Mouse (Mus musculus): ENCODE results near the gene Haus7. TPM values are rescaled to one million over a fixed set of nuclear protein-coding genes. Genes with fewer than 3 reads are reported as not detected.
"Not testable (repeated sequence)": the region's sequence is repeated elsewhere in the genome, so short reads cannot be mapped to it uniquely, and the experiment has no call there.

Gene Haus7
- 27.7 and 31.8 TPM in 2 replicates for total RNA-seq (2021)
- long read RNA-seq, transcript Haus7-201 (10 exons, 1,380 nt) = major isoform, 20 of 28 reads
- long read RNA-seq, partial matches to known transcripts = 1 of 28 reads
- long read RNA-seq, other reads (novel, unspliced or antisense) = 5 of 28 reads

DNA sequence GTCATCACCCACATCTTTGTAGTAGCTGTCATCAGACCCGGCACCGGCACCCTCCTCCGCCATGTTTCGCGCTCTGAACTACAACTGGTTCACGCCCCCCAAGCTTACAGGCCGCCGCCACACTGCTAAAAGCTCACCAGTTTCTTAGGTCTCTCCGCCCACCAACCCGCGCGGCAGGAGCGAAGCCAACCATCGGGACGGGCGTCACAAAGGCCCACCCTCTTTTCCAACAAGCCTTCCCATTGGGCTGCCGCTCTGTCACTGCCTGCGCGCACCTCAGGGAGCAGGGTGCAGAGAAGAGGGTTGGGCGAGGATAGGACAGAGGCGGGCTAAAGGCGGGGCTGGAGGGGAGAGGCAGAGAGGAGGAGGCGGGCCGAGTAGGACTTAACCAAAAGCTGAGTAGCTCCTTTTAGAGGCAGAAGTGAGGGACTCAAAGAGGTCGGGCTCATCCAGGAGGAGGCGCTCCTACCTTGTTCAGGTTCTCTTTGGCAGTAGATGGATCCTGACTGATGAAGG lies at the start of gene Haus7:
Gene Haus7, minus strand, starts transcription at position 168 of the 516 bp plus-strand sequence.
- DNase-seq = peak; percentile 87

DNA sequence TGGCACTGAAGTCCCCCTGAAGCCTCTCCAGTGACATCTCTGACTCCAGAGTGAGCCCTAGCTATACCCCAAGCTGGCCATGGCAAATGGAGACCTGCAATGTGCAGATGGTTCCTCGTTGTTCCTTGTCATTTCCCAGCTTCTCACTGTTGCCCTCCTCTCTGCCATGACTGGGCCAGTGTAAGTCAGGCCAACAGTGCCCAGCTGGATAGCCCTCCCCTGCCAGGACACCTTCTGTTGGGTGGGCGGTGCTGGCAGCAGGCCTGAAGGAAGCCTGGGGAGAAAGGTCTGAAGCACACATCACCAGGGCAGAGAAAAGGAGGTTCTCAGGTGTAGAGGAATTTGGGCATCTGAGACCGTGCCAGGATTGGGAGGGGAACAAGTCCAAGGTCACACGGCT lies 47.7 kb upstream of the Haus7 start:
- no peak for DNase-seq

DNA sequence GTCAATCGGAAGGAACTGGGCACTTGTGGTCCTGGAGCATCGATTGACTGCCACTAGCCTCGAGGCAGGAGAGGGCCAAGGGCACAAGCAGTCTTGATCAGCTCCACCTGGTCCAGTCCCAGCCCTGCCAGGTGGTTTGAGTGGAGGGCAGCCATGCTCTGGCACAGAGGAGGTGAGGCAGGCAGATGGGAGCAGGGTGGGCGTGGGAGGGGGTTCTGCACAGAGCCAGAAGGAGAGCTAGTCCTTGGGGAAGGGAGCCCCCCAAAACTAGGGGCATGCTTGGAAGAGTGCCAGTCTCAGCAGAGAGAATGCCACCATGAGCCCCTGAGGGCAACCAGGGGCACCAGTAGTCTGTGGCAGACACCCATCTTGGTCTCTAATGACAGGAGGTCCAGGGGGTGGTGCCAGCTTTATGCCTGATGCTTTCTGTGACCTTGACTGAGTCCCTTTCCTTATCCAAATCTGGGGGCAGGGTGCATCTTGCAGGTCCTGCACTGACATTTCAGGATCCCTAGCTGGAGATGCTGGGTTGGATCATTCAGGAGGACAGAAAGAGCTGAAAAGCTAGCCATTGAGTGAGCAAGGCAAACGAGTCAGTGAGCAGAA lies 46.4 kb upstream of the Haus7 start:
- no peak for DNase-seq

DNA sequence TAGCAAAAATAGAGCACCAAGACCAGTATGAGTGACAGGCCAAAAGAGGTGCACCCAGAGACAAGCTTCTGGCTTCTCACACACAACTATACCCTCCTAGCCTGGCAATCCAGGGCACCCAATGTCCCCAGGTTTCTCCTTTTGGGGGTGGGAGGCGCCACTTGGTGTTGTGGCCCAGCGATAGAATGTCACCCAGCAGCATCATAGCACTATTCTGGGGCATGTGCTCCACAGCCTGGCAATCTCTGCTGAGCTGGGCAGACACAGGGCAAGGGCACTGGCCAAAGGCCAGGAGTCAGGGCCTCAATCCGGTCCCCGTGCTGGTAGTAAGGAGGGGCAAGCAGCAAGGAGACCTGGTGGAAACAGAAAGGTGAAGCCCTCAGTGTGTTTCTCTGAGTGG lies 37.9 kb upstream of the Haus7 start:
- no peak for DNase-seq

DNA sequence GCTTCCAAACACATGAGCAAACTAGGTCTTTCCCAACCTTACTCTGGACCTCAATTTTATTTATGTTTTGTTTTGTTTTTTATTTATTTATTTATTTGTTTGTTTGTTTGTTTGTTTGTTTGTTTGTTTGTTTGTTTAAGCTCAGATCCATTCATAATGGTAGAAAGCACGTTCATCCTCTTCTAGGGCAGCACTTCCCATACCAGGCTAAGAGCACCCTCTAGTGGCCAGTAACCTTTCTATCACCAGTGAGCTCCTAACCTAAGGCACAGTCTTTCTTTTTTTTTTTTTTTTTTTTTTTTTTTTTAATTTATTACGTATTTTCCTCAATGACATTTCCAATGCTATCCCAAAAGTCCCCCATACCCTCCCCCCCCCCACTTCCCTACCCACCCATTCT lies 34.7 kb upstream of the Haus7 start:
- not testable (repeated sequence) for DNase-seq

DNA sequence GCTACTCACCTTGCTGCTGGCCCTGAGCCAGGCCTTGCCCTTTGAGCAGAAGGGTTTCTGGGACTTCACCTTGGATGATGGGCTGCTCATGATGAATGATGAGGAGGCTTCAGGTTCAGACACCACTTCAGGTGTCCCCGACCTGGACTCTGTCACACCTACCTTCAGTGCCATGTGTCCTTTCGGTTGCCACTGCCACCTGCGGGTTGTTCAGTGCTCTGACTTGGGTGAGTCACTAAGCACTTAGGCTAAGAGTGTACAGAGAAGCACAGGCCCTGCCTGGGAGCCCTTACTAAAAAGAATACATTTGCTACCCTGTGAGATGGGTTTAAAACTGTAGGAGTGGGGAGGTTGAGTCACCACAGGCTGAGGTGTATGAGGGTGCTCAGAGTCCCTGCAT lies 32.0 kb upstream of the Haus7 start:
- DNase-seq = no peak

DNA sequence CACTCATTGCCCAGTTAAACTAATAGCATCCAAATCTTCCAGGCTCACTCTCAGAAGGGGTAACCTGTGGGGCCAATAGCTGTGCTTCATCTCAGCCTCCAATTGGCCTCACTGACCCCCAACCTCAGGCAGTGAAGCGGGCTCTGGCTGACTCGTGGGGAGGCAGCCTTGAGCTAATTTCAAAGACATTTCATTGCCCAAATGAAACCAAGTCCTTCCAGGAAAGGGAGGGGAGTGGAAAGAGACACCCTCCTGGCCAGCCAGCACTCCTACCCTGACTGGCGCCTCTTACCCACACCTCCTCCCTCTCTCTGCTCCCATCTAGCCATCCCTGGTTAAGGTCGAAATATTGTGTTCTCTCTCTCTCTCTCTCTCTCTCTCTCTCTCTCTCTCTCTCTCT lies 31.3 kb upstream of the Haus7 start:
- DNase-seq = no peak

DNA sequence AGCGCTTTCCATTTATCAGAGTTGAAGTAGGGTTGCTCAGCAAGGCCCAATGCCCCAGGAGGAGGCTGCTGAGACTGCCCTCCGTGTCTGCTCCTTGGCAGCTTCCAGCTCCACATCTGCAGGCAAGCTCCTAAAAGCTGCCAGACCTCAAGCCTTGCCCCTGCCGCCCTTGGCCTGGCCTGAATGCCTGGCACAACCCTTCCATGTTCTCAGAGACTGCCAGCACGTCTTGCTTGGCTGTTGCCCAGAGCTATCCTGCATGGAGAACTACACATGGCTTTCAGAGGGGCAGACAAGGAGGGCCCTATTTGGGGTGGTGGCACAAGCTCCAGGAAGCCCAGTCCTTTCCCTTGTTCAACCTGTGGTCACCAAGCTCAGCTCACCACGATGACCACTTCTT lies 28.1 kb upstream of the Haus7 start:
- DNase-seq = no peak

DNA sequence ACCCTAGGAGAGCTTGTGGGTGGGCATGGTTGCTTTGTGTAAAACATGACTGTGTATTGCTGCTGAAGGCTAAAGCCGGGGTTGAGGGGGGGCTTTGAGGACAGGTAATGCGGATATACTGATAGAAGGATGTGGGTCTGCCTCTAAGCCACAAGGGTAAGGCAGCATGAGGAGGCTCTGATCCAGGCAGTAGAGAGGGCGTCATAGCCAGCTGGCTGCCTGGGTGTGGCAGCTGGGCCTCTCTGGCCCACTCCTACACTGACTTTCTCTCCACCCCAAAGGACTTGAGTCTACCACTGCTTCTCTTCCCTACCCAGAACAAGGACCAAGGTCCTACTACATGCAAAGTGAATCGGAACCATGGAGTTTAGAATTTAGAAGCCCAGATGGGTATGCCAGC lies 26.0 kb upstream of the Haus7 start:
- no peak for DNase-seq

DNA sequence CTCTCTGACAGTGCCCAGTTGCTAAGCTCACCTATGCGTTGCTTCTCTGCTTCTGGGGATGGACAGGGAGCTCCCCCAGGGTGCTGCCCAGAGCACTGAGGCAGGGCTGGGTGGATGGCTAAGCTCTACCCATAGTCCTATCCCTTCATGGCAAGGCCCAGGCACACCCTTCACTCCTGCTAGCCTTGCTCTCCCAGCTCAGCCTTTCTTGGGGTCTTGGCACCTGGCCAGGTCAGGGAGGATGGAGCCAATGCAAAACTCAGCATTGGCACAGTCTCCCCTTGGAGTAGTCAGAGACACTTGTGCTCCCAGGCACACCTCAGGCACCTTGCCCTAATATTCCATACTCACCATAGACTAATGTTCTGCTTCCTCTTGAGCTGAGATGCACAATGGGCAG lies 25.2 kb upstream of the Haus7 start:
- no peak for DNase-seq

DNA sequence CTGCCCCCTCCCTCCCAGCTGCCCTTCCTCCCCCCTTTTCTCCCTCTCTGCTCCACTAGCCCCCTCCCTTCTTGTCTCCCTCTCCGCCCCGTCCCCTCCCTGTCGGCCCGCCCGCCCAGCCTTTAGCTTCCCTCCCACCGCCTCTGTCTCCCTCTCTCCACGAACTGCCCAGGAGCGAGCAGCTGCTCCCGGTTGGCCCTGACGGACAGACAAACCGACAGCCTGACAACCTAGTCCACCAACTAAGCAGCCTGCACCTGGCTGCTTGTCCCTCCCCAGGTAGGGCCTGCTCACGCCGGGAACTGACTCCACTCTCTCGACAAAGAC lies 24.6 kb upstream of the Haus7 start, which contains the start of gene Bgn:
Gene Bgn, plus strand, starts transcription at position 119 of the 327 bp plus-strand sequence.
- DNase-seq = no peak

DNA sequence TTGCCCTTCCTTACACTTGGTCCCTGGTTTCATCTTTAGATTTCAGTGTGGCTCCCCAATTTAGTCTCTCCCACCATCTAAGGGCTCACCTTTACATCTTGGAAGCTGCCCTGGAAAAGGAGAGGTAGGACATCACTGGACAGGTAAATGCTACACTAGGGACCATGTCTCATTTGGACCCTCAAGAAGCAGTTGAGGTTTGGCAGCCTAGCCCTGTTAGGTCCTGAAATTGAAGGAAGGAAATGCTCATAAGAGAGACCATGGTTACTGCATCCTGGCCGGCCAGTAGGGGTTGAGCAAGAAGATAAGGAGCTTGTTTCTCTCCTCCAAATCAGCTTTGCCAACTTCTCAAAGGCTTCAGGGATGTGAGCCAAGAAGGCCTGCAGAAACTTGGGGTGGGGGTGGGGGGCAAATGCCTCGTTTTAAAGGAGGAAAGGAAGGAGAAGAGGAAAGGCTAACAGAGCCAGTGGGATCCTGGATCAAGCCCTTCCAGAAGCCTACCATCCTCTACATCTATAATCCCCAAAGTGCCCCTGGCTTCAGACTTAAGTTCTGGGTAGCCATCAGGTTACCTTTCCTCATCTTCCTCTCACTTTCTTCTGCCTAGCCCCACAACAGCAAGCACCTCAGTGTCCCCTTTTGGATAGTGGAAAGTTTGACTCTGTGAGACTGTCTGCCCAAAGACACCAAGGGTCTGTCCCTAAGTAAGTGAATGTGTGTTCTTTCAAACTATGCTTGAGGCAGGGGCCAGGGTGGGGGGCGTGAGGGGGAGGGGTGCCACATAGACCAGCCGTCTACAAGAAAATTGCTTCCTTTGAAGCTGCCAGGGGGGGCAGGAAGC lies 24.0 kb upstream of the Haus7 start:
- no peak for DNase-seq

DNA sequence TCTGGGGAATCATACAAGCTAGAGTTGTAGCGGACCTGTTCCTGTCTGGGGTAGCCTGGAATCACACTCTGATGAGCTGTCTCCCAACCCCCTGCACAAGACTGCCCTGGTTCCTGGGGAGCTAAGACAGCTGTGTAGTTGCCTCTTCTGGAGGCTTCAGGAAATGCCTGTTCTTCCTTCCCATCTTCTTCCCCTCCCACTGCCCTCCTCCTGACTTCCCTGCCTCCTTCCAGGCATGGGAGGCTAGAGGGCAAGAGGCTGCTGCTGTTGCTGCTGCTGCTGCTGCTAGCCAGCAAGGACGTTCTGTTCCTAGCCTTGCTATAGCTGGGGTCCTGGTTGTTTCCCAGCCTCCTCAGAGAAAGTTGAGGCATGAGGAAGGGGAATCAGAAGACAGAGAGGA lies 21.5 kb upstream of the Haus7 start:
- no peak for DNase-seq

DNA sequence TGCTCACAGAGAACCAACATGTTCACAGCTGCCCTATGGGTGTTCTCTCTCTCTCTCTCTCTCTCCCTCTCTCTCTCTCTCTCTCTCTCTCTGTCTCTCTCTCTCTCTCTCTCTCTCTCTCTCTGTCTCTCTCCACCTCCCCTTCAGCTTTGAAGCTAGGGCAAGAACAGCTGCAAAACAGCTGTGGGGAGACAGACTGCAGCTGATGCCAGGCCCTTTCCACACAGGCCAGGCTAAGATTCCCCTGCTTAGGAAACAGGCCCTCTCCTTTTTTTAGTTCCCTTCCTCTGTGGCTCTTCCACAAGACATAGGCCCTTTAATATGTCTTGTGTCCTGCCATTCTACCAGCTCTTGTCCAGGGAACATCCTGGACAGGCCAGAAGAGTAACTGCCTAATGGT lies 20.8 kb upstream of the Haus7 start:
- DNase-seq = no peak

DNA sequence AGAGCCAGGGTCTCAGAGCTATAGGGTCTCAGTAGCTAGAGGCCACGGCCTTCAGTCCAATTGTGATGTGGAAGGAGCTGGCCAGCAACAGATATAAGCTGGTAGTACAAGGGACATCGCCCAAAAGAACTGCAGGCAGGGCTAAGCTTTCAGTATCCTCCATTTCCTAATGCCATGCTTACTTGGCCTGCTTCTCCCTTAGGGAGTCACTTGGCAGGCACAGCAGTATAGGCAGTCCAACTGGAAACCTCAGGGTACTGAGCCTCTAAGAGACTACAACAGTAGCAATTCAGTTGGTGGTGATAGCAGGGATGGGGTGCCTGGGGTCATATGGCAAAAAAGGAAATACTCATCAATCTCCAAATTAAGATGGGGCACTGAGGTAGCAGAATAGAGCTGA lies 18.7 kb upstream of the Haus7 start:
- DNase-seq = no peak

DNA sequence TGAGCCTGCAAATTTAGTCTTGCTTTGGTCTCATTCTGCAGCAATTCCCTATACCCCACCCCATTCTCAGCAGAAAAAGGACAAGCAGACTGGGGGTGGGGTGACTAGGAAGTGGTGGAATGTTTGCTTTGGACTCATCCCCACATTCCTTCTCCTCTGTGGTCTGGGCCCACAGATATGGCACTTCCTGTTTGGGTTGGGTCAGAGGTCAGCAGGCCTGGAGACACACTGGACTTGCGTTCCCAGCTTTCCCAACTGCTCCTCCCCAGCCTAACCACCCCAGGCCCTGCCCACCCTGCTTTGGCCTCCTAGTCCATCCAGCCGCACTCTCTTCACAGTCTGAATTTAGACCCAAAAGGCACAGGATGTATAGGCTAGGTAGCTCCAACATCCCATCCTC lies 17.8 kb upstream of the Haus7 start:
- DNase-seq = no peak

DNA sequence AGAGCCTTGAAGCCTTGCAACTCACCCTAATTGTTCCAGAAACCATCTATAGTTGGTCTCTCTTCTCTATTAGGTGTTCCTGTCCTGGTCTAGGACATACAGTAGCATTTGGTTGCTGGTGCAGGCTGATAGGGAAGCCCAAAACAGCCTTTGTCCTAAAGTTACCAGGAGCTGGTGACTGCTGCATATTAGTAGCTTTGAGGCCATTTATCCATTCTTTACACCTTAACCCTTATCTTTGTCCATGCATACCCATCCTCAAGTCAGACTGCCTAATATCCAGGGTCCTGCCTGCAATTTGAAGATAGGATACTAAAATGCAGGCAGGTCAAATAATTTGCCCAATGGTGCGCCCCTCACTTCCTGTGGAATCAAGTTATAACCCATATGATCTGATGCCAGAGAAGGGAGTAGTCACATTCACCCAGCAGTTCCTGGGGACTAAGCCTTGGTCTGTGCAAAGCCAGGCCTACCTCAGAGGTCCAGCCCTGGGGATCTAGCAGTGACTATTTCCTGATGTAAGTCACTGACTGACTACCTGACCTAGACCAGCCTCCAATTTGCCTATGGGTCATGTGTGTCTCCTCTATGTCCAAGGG lies 16.9 kb upstream of the Haus7 start:
- no peak for DNase-seq

DNA sequence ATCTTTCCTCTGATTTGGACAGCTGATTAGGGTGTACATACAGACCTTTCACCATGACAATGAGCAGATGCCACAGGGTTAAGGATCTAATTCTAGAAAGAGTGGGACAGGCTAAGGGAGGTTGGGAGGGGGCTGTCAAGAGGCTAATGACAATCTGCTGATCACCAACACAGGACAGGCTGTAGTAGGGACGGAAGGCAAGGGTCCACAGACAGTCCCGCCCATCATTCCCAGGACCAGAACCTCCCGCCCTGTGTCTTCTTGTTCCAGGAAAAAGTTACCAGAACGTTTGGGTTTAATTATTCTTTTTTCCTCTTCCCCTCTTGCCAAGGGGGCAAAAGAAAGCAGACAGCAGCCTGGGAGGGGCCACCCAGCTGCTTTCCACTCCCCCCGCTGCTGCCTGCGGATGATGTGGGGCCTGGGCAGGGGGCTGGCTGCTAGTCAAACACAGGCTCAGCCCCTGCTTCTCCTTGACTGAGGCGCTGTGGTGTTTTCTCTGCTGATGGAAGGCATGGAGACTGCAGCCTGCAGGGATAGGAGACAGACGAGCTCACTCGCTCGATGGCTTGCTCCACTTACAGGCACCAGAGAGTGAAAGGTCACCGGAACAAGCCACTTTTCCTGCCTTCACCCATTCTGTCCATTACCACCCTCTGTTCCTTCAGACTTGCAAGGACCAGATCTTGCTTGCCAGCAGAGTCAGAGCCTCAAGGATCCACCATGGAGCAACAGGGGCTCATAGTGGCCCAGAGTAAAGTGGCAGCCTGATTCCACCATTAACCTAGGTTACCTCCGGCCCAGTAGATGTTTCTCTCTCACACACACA lies 15.7 kb upstream of the Haus7 start:
- DNase-seq = no peak

DNA sequence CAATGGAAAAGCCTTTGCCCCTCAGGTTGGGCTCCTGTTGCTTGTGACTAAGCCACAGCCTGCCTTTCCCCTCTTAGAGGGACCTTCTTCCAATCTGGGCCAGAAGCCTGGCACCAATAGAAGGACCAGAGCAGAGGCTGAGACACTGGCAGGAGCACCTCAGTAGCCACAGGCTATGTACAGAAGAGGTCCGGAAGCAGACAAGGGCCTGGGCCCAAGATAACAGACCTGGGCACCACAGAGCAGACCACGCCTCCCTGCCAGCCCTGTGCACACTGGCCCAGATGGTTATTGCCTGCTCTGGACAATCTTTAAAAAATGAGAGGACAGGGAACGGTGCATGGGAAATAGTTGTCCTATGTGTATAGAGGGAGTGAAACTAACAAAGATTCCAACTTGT lies 12.9 kb upstream of the Haus7 start:
- no peak for DNase-seq

DNA sequence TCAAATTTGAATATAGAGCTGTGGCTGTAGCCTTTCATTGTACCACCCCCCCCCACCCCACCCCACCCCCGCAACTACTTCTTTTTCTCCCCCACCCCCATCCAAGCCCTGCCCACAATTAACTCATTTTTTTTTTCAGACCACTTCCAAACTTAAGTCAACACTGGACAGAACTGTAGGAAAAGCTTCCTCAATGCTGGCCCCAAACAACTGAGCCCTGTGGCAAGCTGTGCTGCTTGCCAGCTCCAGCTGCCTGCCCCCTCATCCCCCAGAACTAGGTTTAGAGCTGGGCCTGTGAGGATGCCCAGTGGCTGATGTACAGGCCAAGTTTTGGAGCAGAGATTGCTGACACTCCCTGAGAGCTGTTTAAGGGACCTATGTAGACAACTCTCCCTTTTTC lies 9.9 kb upstream of the Haus7 start:
- DNase-seq = no peak

DNA sequence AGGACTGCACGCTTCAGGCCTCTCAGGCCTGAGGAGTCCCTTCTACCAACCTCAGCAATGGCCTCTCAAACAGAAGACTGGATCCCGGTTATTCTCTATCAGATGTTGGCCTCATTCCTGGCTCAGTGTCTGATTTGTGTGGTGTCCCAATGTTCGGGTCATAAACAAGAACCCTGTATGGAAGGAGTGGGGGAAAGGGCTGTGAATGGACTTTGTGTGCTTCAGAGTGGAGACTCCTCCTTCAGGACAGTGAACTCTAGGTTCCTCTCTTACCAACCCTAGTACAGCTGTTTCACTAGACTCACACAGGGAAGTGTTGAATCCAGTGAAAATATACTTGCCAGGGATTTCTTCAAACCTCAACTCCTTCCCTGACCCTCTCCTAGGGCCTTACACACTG lies 9.5 kb upstream of the Haus7 start:
- DNase-seq = no peak
